ENCODE assay signal across 30 mouse cellular contexts in the genomic region with DNA sequence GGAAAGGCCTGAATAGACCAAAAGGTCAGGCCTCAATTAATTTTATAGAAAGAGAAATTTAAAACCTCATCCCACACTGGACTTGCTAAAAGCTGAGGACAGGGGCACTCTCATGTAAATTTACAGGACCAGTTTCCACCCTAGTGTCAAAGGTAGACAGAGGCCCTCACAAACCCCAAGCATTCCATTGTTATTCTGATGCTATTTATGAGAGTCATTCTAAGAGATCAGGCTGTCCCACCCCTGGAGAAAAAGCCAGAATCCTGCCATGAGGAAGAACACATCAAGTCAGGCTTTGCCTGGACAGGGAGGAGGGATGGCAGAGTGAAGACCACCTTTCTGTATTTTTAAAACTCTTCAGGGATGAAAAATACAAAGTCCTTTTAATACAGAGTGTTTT. TPM values are rescaled to one million over a fixed set of nuclear protein-coding genes. Genes with fewer than 3 reads are reported as not detected.
"Had no signal": no experiment of that assay in that cellular context is flagged by ENCODE, and none has a peak within 500 bp of the region (broad histone marks: within the 10 kb centered on the region; RNA-seq: fewer than 3 reads in every experiment).

No protein-coding gene starts in this region.

- H3K9me3 ChIP-seq: kidney, embryonic 15.5 days; limb, embryonic 12.5 days; limb, embryonic 15.5 days; neural tube, embryonic 12.5 days; neural tube, embryonic 15.5 days had no signal

- H3K27ac ChIP-seq: kidney, embryonic 15.5 days; left cerebral cortex, adult 2 months; limb, embryonic 12.5 days; limb, embryonic 15.5 days; liver, embryonic 14.5 days; neural tube, embryonic 12.5 days; neural tube, embryonic 15.5 days had no signal

- H3K9ac ChIP-seq: kidney, embryonic 15.5 days; limb, embryonic 15.5 days; liver, embryonic 14.5 days; neural tube, embryonic 12.5 days; neural tube, embryonic 15.5 days had no signal

- DNase-seq: kidney, adult 8-10 months; kidney, postnatal 10 days; kidney, postnatal 36 days; layer of hippocampus, postnatal 36 days; left cerebral cortex, postnatal 4 days; lung, adult 2 months; lung, postnatal 14 days; lung, postnatal 4 days; midbrain, embryonic 14.5 days; right cerebral cortex, adult 18-20 months; right cerebral cortex, postnatal 14 days; right cerebral cortex, postnatal 4 days; thymus, postnatal 36 days had no signal

- H3K36me3 ChIP-seq: neural tube, embryonic 12.5 days; neural tube, embryonic 15.5 days had no signal

- H3K4me3 ChIP-seq: kidney, embryonic 15.5 days; left cerebral cortex, adult 2 months; limb, embryonic 12.5 days; limb, embryonic 15.5 days; neural tube, embryonic 12.5 days; neural tube, embryonic 15.5 days had no signal

- H3K27me3 ChIP-seq: kidney, embryonic 15.5 days; limb, embryonic 12.5 days; limb, embryonic 15.5 days; neural tube, embryonic 12.5 days; neural tube, embryonic 15.5 days had no signal

- H3K4me2 ChIP-seq: kidney, embryonic 15.5 days; limb, embryonic 12.5 days; limb, embryonic 15.5 days; liver, embryonic 11.5 days; midbrain, embryonic 11.5 days; neural tube, embryonic 12.5 days; neural tube, embryonic 15.5 days had no signal

RNA-seq across cellular contexts. Expression of a gene that starts 50.5 kb away (rescaled TPM):
- total RNA-seq: layer of hippocampus, adult 8-10 months; layer of hippocampus, postnatal 10 days; layer of hippocampus, postnatal 36 days; left cerebral cortex, adult 2 months; left cerebral cortex, postnatal 10 days; left cerebral cortex, postnatal 4 days; megakaryocyte progenitor cell, adult 5-6 weeks; megakaryocyte-erythroid progenitor cell, adult 5-6 weeks had no signal
- polyA plus RNA-seq: kidney, embryonic 15.5 days; limb, embryonic 12.5 days; limb, embryonic 15.5 days; liver, embryonic 11.5 days; liver, embryonic 14.5 days; lung, adult 2 months; lung, embryonic 16.5 days; midbrain, embryonic 11.5 days; midbrain, embryonic 14.5 days; neural tube, embryonic 12.5 days; neural tube, embryonic 15.5 days; stomach, embryonic 14.5 days; urinary bladder, adult 2 months had no signal
